Mouse (Mus musculus) R1 (cell line): ENCODE data around the gene Rnf43.

Experiments used
- DNase-seq: peaks from one replicate; pipeline ENCODE4 v3.0.0-alpha.2; 2018; ENCODE audit warnings: low read depth, low spot score

Gene Rnf43

GRCm38 (mm10) chr11:87758957-87759608, 96.6 kb downstream of the Rnf43 start:
- DNase-seq, result no peak

- DNase-seq, result peak; percentile 77
Measured at GRCm38 (mm10) chr11:87759609-87760005, 97.1 kb downstream of the Rnf43 start.

GRCm38 (mm10) chr11:87760301-87761081, 98.0 kb downstream of the Rnf43 start, which contains the start of gene Tspoap1:
Tspoap1 (plus strand) TSS chr11:87760541.
- DNase-seq, result no peak

GRCm38 (mm10) chr11:87761181-87761721, 98.7 kb downstream of the Rnf43 start:
- DNase-seq, result no peak

GRCm38 (mm10) chr11:87761806-87762701, 99.5 kb downstream of the Rnf43 start:
- DNase-seq, result no peak

GRCm38 (mm10) chr11:87762702-87763385, 100.3 kb downstream of the Rnf43 start:
- DNase-seq, result no peak

GRCm38 (mm10) chr11:87763511-87763987, 101.0 kb downstream of the Rnf43 start:
- DNase-seq, result peak; percentile 97

- DNase-seq, result peak; percentile 47
Measured at GRCm38 (mm10) chr11:87763988-87764876, 101.7 kb downstream of the Rnf43 start.

GRCm38 (mm10) chr11:87768745-87769144, 106.2 kb downstream of the Rnf43 start:
- no peak for DNase-seq

GRCm38 (mm10) chr11:87770989-87771388, 108.5 kb downstream of the Rnf43 start:
- peak; percentile 62 for DNase-seq

GRCm38 (mm10) chr11:87772354-87772753, 109.8 kb downstream of the Rnf43 start:
- no peak for DNase-seq

GRCm38 (mm10) chr11:87778100-87778765, 115.7 kb downstream of the Rnf43 start:
- DNase-seq, result peak; percentile 94

GRCm38 (mm10) chr11:87778915-87779314, 116.4 kb downstream of the Rnf43 start:
- DNase-seq, result no peak

- DNase-seq, result no peak
Measured at GRCm38 (mm10) chr11:87779392-87779791, 116.9 kb downstream of the Rnf43 start.

GRCm38 (mm10) chr11:87780130-87780529, 117.6 kb downstream of the Rnf43 start:
- DNase-seq, result no peak
